Mouse (Mus musculus): ENCODE data around the gene Ccr7.

Ccr7 gene

DNA sequence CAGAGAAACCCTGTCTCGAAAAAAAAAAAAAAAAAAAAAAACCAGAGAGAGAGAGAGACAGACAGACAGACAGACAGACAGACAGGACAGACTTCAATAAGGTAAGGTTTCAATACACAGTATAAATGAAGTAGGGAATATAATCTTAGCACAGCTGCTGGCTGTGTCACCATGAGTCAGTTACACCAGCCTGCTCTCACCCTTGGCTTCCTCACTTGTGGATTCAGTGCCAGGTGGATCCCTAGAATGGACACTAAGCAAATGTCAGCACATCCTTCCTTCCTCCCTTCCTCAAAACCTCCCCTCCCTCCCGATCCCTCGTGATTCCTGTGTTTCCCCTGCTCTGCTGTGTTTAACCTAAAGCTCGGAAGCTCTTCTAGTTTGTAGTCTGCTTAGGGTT, 17.5 kb downstream of the Ccr7 start:
- no peak for DNase-seq (ENCODE audit: low spot score in 2 of 2)

DNA sequence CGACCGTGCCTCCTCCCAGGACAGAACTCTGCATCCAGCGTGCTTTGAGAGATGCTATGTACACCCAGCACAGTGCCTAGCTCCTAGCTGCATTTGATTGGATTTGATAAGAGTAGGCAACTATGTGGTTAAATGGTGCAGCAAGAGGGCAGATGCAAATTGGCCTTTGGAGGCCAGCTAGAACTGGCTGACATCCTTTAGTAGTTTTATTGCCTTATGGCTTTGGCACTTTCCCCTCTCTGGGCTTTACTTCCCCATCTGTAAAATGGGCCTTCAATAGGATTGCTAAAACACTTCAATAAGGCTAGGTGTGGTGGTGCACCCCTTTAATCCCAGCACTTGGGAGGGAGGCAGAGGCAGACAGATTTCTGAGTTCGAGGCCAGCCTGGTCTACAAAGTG, 17.9 kb downstream of the Ccr7 start:
- DNase-seq (ENCODE audit: low spot score in 2 of 2) = no peak

DNA sequence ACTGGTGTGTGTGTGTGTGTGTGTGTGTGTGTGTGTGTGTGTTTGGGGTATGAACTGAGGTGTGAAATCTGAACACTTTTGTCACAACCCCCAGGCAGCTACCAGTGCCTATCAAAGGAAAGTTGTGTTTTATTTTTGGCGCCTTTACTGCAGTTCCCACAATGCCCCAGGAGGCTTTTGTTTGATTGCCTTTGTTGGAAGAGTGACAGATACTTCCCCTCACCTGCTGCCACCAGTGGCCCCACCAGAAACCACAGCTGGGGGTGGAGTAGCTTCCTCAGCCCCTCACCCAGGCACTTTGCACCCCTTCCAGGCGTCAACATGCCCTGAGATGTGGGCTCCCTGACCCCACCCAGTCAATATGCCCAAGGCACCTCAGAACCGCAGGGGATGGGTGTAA, 18.5 kb downstream of the Ccr7 start:
- no peak for DNase-seq (ENCODE audit: low spot score in 2 of 2)

DNA sequence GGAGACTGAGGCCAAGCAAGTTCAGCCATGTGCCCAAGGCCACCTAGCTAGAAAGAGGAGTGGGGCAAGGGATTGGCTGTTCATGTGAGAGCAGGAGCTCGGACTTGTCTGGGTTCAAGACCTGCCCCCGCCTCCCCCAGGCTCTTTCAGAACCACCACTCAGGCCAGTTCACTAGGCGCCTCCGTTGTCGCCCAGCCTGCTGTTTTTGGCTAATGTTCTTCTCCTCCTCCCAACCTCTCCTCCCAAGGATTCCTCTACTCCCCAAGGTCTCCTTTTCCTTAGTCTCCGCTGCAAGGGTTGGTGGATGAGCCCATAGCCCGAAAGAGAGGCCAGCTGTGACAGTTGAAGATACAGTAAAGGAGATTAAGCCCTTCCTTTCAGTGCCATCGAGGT, 19.8 kb downstream of the Ccr7 start:
- DNase-seq (ENCODE audit: low spot score in 2 of 2) = no peak

DNA sequence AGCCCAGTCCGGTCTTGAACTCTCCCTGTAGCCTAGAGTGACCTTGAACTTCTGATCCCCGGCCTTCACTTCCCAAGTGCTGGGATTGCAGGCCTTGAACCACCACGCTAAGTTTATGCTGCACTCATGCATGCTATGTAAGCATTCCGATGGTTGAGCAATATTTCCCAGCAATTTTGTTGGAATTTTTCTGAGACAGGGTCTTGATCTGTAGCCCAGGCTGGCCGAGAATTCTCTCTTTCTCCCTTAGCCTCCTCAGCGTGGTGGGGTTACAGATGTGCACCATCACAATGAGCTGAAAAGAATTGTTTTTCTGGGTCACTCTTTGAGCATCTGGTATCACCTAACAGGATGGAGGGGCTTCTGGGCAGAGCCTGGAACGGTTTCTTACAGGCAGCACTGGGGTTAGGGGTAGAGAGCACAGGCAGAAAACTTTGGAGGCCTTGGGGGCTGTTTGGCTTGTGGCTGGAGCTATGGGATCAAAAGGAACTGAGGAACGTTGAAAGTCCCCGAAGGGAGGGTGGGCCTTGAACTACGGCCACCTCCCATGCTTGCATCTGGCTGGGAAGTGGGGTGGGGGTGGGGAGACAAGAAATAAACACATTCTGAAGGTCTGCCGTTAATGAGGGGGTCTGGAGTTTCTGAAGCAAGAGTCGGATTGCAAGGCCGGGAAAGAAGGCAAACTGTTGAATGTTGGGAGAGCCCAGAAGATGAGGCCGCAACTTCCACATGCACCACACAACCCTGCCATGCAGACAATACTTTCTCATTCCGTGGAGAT, 20.4 kb downstream of the Ccr7 start:
- DNase-seq (ENCODE audit: low spot score in 2 of 2) = no peak

DNA sequence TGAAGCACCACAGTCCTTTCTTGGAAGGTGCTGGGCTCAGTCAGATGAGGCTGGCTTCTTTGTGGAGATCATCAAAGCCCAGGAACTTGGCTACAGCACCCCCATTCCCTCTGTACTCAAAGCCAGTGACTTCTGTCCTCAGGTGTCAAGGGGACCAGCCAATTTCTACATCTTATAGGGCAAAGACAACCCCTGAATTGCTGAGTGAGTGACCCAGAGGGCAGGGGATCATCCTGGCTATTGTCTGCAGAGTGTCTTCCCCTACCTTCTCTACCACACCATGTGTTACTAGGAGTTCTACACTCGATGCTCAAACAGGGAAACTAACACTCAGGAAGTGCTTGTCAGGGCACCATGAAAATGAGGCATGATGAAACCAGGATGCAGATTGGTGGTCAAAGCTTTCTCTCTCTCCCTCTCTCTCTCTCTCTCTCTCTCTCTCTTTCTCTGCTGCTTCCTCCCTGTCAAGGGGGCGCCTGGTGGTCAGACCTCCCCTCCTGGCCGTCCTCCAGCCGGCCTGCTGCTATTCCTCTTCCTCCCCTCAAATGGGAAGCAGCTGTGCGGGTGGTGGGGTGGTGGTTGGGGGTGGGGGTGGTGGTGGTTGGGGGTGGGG, 21.5 kb downstream of the Ccr7 start:
- no peak for DNase-seq (ENCODE audit: low spot score in 2 of 2)

GRCm38 (mm10) chr11:99132091-99132730, 22.7 kb downstream of the Ccr7 start:
- DNase-seq (ENCODE audit: low spot score in 2 of 2) = no peak

DNA sequence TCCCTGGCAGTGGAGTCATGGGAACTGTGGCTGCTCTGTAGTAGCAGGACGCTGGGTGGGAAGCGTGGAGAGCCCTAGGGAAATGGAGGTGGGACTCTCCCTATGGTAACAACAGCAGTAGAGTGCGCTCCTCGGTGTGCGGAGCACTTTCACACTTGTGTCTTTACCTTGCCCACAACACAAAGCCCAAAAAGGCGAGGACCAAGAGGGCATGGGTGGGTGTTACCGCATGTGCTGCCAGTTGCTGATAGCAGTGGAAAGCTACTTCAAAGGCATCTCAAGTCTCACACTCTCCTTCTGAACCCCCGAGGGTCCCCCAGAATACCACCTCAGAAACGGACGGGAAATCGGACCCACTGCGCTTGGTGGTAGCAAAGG, 23.4 kb downstream of the Ccr7 start:
- no peak for DNase-seq (ENCODE audit: low spot score in 2 of 2)

GRCm38 (mm10) chr11:99130736-99131462, 24.0 kb downstream of the Ccr7 start:
- no peak for DNase-seq (ENCODE audit: low spot score in 2 of 2)

GRCm38 (mm10) chr11:99129287-99129686, 25.6 kb downstream of the Ccr7 start:
- DNase-seq (ENCODE audit: low spot score in 2 of 2) = no peak

- no peak for DNase-seq (ENCODE audit: low spot score in 2 of 2)
Observed at GRCm38 (mm10) chr11:99127785-99128682, 26.8 kb downstream of the Ccr7 start.

- peak in 1 of 2 experiments; percentile 58 for DNase-seq (ENCODE audit: low spot score in 2 of 2)
Observed at GRCm38 (mm10) chr11:99126482-99127253, 28.2 kb downstream of the Ccr7 start.

DNA sequence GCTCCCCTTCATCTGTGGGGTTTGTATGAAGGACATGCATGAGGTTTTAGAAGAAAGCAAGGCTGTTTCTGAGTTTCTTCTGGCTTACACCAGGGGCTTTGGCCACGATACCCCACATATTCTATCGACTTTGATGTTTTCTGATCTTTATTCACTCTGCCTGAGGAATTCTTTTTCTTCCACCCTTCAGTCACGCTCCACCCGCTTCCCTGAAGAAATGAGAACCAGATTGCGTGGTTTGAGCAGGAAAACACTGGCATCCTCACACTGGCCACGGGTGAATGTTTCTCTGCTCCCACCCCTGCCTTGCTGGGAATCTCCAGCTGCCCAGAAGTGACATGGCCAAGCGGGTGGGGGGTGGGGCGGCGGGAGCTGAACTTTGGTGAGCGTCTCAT, 30.2 kb downstream of the Ccr7 start:
- no peak for DNase-seq (ENCODE audit: low spot score in 2 of 2)

- peak in 1 of 2 experiments; percentile 43 for DNase-seq (ENCODE audit: low spot score in 2 of 2)
Observed at GRCm38 (mm10) chr11:99123977-99124634, 30.8 kb downstream of the Ccr7 start.

DNA sequence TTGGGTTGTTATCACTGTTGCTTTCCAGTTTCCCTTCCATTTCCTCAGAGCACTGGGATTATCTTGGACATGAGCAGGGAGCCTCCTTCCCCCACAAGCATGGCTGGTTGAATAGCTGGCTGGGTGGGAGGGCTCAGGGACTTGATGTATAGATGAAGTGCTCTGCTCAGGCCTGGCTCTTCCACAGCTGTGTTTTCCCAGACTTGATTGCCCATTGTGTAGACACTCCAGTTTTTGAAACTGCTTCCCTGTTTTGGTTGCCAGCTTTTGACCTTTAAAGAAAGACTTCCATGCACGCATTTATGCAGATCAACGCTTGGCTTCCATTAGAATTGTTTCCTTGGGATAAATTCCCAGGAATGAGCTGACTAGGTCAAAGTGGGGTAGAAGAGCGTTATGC, 32.2 kb downstream of the Ccr7 start:
- DNase-seq (ENCODE audit: low spot score in 2 of 2) = no peak

DNA sequence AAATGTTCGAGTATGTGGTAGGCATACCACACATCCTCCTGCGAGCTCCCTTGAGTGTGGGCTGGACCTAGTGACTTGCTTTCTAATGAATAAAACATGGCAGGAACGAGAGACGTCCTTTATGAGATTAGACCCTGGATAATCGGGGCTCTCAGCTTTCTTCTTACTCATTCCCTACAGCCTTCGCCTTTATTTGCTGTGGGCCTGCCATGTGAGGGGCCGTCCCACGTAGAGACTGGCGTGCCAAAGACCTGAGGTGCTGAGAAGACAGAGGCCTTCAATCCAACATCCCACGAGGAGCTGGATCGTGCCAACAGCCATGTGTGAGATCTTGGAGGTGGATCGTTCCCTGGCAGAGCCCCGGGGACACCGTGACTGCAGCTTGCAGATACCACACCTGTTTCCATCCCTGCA, 33.7 kb downstream of the Ccr7 start:
- peak; percentile 73 to 78 for DNase-seq (ENCODE audit: low spot score in 2 of 2)

GRCm38 (mm10) chr11:99120524-99121217, 34.2 kb downstream of the Ccr7 start:
- no peak for DNase-seq (ENCODE audit: low spot score in 2 of 2)

GRCm38 (mm10) chr11:99118963-99119362, 35.9 kb downstream of the Ccr7 start:
- no peak for DNase-seq (ENCODE audit: low spot score in 2 of 2)

DNA sequence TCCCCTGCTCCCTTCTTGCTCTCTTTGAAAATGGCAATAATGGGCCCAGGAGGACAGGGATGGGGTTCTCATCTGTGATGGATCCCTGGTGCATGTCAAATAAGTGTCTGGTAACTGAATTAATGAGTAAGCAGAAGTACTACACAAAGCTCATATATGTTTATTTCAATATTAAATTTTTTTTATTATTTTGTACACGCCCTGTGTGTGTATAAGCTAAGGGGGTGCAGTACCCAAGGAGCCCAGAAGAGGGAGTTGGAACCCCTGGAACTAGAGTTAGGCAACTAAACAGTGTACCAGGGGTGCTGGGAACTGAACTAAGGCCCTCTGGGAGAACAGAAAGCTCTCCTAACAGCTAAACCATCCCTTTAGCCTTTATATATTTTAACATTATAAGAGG, 36.5 kb downstream of the Ccr7 start:
- DNase-seq (ENCODE audit: low spot score in 2 of 2) = no peak
